Mouse (Mus musculus): ENCODE results near the gene Gm49354. TPM values are rescaled to one million over a fixed set of nuclear protein-coding genes. Genes with fewer than 3 reads are reported as not detected.
A peak's percentile ranks its signal among the peaks of the same experiment; 100 is the strongest.
"Not testable (repeated sequence)": the region's sequence is repeated elsewhere in the genome, so short reads cannot be mapped to it uniquely, and the experiment has no call there.

Gene Gm49354
- polyA plus RNA-seq, 1 experiment, result not detected

DNA sequence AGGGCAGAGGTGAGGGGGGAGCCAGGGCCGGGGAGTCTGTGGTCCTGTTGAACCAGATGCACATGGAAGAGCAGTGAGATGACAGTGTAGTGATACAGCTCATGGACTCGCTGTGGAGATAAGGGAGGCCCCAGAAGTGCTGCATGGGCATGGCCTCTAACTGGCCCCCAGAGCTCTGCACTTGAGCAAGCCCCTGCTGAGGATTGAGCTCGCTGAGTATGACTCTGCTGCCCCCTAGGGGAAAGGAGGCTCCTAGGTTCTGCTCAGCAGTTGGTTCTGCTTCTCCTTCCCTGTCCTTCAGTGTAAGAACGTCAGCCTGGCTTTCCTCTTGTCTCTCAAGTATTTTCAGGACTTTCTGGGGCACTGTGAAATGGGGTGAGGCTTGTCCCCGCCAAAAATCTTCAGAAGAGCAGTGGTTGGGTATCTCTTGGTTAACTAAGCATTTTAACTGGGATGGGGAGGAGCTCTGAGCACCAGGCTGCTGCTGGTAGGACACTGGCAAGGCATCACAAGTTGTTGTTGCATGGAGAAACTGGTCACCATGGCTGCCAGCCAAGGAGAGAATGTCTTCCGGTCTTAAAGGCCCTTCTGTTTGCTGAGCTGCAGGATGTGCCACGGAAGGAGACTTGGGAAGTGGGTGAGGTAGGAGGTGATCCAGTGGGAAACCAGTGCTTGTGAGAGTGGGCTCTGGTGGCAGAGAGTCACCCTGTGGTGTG lies 53.5 kb downstream of the Gm49354 start:
- Histone ChIP-seq H3K4me3 (ENCODE audit: insufficient read depth, low read depth, low read length) (no peak overlapping the region), H3K4me1 (ENCODE audit: control insufficient read depth, insufficient read depth, low read length) (peaks cover 12% of the 10 kb centered on the region), H3K27ac (ENCODE audit: insufficient read depth, low read depth, low read length) (no peak overlapping the region)
- TF ChIP-seq CTCF (IDR thresholded peaks at IDR 0.05; ENCODE audit: insufficient read depth, low read depth, low read length) (peak; percentile 70), POLR2A (IDR thresholded peaks at IDR 0.05; ENCODE audit: insufficient read depth, low read depth, low read length) (no peak)
- 19% methylated on average over 7 of the region's 7 CpGs for WGBS

DNA sequence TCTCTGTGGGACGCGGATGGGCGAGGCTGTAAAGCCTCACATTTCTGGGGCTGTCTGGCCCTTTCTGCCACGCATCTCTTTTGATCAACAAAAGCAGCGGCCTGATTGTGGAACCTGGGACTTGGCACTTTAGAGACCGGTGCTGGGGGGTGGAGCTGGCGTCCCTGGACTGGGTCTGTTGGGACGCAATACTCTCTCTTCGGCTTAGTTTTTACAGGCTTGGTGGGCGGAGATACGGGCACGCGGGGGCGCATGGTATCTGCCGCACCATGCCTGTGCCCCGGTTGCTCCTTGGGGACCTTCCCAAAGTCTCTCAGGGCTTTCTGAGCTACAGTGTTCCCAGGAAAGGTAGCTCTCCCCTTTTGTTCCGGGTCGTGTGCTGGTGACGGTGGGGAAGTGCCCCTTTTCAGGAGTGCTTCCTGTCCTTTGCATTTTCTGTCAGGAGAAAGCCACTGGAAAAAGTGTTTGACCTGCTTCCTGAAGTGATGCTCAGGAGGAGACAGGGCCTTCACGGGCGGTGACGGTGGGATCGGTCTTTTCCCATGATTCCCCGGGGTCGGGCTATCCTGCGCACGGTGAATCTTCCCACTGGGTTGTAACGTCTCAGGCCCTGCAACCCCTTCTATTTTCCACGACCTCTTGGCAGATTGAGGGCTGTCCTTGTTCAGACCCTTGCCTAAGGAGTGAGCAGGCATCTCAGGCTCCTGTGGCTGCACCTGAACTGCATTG lies 55.7 kb downstream of the Gm49354 start:
- WGBS, result 47% methylated on average over 29 of the region's 29 CpGs
- TF ChIP-seq POLR2A (IDR thresholded peaks at IDR 0.05; ENCODE audit: insufficient read depth, low read depth, low read length), result no peak
- TF ChIP-seq CTCF (IDR thresholded peaks at IDR 0.05; ENCODE audit: insufficient read depth, low read depth, low read length), result no peak
- H3K27ac ChIP-seq (ENCODE audit: insufficient read depth, low read depth, low read length), result no peak overlapping the region
- peak overlapping the region; percentile 12; the same call in 1 of the 2 replicates for H3K4me3 ChIP-seq (ENCODE audit: insufficient read depth, low read depth, low read length)
- peaks cover 12% of the 10 kb centered on the region for H3K4me1 ChIP-seq (ENCODE audit: control insufficient read depth, insufficient read depth, low read length)

DNA sequence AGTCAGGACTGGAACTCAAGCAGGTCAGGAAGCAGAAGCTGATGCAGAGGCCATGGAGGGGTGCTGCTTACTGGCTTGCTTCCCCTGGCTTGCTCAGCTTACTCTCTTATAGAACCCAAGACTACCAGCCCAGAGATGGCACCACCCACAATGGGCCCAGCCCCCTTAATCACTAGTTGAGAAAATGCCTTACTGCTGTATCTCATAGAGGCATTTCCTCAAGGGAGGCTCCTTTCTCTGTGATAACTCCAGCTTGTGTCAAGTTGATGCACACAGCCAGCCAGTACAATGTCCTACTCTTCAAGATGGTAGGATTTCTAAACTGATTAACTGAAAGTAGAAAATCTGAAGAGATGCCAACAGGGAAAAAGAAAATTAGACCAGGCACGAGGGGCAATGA lies 60.0 kb downstream of the Gm49354 start:
- 97% methylated on average over 1 of the region's 1 CpGs for WGBS

DNA sequence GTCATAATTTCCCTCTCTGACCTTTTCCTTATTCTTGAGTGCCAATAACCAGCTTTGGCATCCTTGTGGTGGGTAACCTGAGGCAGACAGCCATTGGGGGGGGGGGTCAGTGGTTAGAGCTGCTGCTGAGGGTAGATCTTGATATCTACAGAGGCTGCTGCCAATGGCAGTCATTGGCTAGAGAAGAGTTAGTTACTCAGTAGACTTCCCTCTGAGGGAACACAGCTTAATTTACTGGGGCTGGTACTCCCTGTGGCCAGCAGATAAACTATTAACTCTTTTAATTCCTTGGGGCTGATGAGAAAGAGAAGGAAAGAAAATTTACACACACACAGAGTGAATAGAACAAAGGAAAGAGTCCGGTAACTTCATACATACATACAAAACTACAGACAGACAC lies 62.6 kb downstream of the Gm49354 start:
- Histone ChIP-seq H3K4me1 (ENCODE audit: control insufficient read depth, insufficient read depth, low read length) (no peaks in the 10 kb centered on the region), H3K27ac (ENCODE audit: insufficient read depth, low read depth, low read length) (no peak overlapping the region), H3K4me3 (ENCODE audit: insufficient read depth, low read depth, low read length) (no peak overlapping the region)
- 87% methylated on average over 1 of the region's 1 CpGs for WGBS
- TF ChIP-seq CTCF (IDR thresholded peaks at IDR 0.05; ENCODE audit: insufficient read depth, low read depth, low read length) (no peak), POLR2A (IDR thresholded peaks at IDR 0.05; ENCODE audit: insufficient read depth, low read depth, low read length) (no peak)

More for the DNA sequence above, 60.0 kb downstream of the Gm49354 start:
- H3K27ac ChIP-seq (ENCODE audit: insufficient read depth, low read depth, low read length); H3K4me1 ChIP-seq (ENCODE audit: control insufficient read depth, insufficient read depth, low read length); H3K4me3 ChIP-seq (ENCODE audit: insufficient read depth, low read depth, low read length): not testable (repeated sequence)

DNA sequence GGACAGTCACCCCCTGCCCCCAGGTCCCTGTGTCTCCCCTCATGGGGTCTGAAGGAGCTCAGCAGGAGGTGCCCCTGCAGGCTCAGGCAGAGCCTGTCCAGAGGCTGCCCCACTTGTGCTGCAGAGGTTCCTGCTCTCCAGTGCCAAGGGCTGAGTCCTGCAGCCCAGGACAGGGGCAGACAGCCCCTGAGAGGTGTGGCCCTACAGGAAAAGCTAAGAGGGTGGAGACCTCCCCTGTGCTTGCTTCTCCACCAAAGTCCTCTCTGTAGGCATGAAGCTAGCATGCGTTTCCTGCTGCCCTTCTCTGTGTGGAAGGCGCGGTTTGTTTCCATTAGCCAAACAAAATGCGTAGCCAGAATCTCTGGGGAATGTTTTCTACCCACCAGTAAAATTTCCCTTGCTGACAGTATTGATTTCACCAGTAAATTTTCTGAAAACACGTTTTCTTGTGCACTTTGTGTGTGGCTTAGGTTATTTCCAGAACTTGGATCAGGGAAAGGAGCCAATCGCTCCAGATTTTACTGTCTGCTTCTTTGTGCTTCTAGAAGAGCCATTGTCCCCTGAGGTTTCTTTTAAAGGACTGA lies 63.1 kb downstream of the Gm49354 start:
- H3K4me1 ChIP-seq (ENCODE audit: control insufficient read depth, insufficient read depth, low read length); H3K27ac ChIP-seq (ENCODE audit: insufficient read depth, low read depth, low read length); H3K4me3 ChIP-seq (ENCODE audit: insufficient read depth, low read depth, low read length): not testable (repeated sequence)
- WGBS, result 44% methylated on average over 6 of the region's 6 CpGs

DNA sequence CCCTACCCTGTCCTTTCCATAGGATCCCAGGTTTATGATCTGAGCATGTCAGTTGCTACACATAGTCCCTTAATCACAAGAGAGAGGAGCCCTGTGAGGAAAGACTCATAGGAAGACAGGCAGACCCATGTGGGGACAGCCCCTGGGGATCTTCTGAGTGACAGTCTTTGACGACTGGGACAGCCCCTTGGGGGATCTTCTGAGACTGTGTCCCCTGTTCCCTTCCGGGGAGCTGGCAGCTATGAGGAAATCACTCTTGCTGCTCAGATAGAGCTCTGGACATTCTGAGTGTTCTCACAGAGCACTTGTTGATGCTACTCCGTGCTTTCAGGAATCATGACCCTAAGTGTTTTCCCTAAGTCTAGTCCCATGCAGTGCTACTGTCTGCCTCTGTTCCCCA lies 68.3 kb downstream of the Gm49354 start:
- H3K27ac ChIP-seq (ENCODE audit: insufficient read depth, low read depth, low read length), result no peak overlapping the region
- no peaks in the 10 kb centered on the region for H3K4me1 ChIP-seq (ENCODE audit: control insufficient read depth, insufficient read depth, low read length)
- no peak for TF ChIP-seq CTCF (IDR thresholded peaks at IDR 0.05; ENCODE audit: insufficient read depth, low read depth, low read length)
- no peak for TF ChIP-seq POLR2A (IDR thresholded peaks at IDR 0.05; ENCODE audit: insufficient read depth, low read depth, low read length)
- no peak overlapping the region for H3K4me3 ChIP-seq (ENCODE audit: insufficient read depth, low read depth, low read length)
- 51% methylated on average over 3 of the region's 3 CpGs for WGBS

DNA sequence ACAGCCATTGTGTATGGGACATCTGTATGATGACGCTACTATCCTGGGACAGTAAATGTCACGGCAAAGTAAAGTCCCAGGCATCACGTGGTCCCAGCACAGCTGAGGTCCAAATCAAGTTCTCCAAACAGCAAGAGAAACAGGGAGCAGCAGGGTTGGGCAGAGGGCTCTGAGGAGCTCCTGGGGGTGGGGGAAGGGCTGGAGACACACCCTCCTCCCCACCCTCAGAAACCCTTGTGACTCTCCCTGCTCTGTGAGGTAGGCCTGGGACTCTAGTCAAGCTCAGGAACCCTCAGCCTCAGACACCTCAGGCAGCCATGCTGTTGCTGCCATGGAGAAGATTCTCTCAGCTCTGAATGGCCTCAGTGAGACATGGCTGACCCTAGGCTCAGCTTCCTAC lies 70.1 kb downstream of the Gm49354 start, which contains the start of gene Spata31d1b:
Spata31d1b (plus strand) TSS at position 301 of the 400 bp plus-strand sequence.
- not testable (repeated sequence) for H3K27ac ChIP-seq (ENCODE audit: insufficient read depth, low read depth, low read length); H3K4me3 ChIP-seq (ENCODE audit: insufficient read depth, low read depth, low read length); H3K4me1 ChIP-seq (ENCODE audit: control insufficient read depth, insufficient read depth, low read length)
- WGBS, result 83% methylated on average over 3 of the region's 3 CpGs

DNA sequence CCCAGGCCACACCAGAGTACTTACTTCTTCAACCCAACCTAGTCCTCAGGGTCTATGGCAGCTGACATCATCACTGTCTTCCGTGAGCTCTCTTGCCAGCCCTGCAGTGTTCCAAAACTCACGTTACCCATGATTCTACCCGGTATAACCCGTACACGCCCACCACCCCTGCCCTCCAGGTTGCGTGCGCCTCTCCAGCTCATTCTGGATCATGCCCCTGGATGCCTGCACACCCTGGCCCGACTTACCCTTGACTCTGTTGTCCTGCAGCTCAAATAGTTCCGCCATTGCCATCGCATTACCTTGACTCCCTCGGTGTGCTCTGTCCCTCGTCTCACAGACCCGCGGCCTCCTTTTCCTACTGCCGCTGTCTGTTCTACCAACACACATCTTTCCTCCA lies 71.8 kb downstream of the Gm49354 start, which contains the start of gene Spata31d1a:
Spata31d1a (minus strand) TSS at position 101 of the 400 bp plus-strand sequence.
- Histone ChIP-seq H3K4me1 (ENCODE audit: control insufficient read depth, insufficient read depth, low read length) (no peaks in the 10 kb centered on the region), H3K27ac (ENCODE audit: insufficient read depth, low read depth, low read length) (no peak within 1 kb of the TSS), H3K4me3 (ENCODE audit: insufficient read depth, low read depth, low read length) (no peak within 1 kb of the TSS)
- TF ChIP-seq CTCF (IDR thresholded peaks at IDR 0.05; ENCODE audit: insufficient read depth, low read depth, low read length) (0 out of 2 replicates have a peak, but pooled peaks have one; percentile 8), POLR2A (IDR thresholded peaks at IDR 0.05; ENCODE audit: insufficient read depth, low read depth, low read length) (no peak)
- 92% methylated on average over 15 of the region's 15 CpGs for WGBS

Other genes with a start within 250 kb of the Gm49354 start
- not detected in 2 replicates for gene Agtpbp1, start 197.0 kb downstream of the Gm49354 start, polyA plus RNA-seq (2012; ENCODE audit: insufficient read depth, insufficient read length, low replicate concordance, missing spikeins)
- gene Naa35, start 197.0 kb downstream of the Gm49354 start, polyA plus RNA-seq (2012; ENCODE audit: insufficient read depth, insufficient read length, low replicate concordance, missing spikeins), result not detected in 2 replicates
- gene Golm1, start 106.4 kb downstream of the Gm49354 start, polyA plus RNA-seq (2012; ENCODE audit: insufficient read depth, insufficient read length, low replicate concordance, missing spikeins), result not detected in 2 replicates
- gene 4921517D22Rik, start 88.1 kb downstream of the Gm49354 start, polyA plus RNA-seq (2012; ENCODE audit: insufficient read depth, insufficient read length, low replicate concordance, missing spikeins), result not detected in 2 replicates
- not detected in 2 replicates for gene Spata31d1a, start 71.9 kb downstream of the Gm49354 start, polyA plus RNA-seq (2012; ENCODE audit: insufficient read depth, insufficient read length, low replicate concordance, missing spikeins)
- not detected in 2 replicates for gene Spata31d1b, start 70.0 kb downstream of the Gm49354 start, polyA plus RNA-seq (2012; ENCODE audit: insufficient read depth, insufficient read length, low replicate concordance, missing spikeins)
- gene Spata31d1d, start 50.5 kb downstream of the Gm49354 start, polyA plus RNA-seq (2012; ENCODE audit: insufficient read depth, insufficient read length, low replicate concordance, missing spikeins), result not detected in 2 replicates
- gene 1700014D04Rik, start 35.5 kb downstream of the Gm49354 start, polyA plus RNA-seq (2012; ENCODE audit: insufficient read depth, insufficient read length, low replicate concordance, missing spikeins), result not detected in 2 replicates
- not detected in 2 replicates for gene Isca1, start 12.4 kb downstream of the Gm49354 start, polyA plus RNA-seq (2012; ENCODE audit: insufficient read depth, insufficient read length, low replicate concordance, missing spikeins)
- gene Tut7, start 40.9 kb upstream of the Gm49354 start, polyA plus RNA-seq (2012; ENCODE audit: insufficient read depth, insufficient read length, low replicate concordance, missing spikeins), result 457 TPM in 1 of 2 replicates, not detected in the other

Data from olfactory bulb, adult 2 months (tissue).